Mouse (Mus musculus): Measurements from ENCODE around the gene Syt9. TPM values are rescaled to one million over a fixed set of nuclear protein-coding genes. Genes with fewer than 3 reads are reported as not detected.

Syt9 gene
- polyA plus RNA-seq, 1 experiment, result 0.07 TPM

DNA sequence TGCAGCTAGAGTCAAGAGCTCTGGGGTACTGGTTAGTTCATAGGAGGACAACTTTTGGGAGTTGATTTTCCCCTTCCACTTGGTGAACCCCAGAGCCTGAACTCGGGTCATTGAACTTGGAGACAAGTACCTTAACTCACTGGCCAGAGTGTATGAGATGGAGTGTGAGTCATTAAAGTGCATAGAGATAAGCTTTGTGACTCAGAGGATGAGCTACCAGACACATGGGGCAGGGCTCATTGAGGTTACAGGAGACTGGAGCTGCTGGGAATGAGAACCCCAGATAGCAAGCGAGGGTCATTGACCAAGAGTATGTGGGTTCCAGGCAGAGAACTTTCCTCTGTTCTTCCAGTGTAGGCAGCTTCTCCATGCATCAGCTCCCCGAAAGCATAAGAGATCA lies 137.4 kb downstream of the Syt9 start:
- DNase-seq, result no peak
- H3K4me3 ChIP-seq (ENCODE audit: control insufficient read depth, insufficient read depth, low read length), result no peak overlapping the region
- TF ChIP-seq POLR2A (IDR thresholded peaks at IDR 0.05; ENCODE audit: control insufficient read depth, extremely low read depth, insufficient read depth, low read length, poor library complexity) (no peak), CTCF (IDR thresholded peaks at IDR 0.05; ENCODE audit: borderline replicate concordance, control insufficient read depth, extremely low read depth, insufficient read depth, low read length, poor library complexity) (no peak)
- WGBS, result 88% methylated on average over 3 of the region's 3 CpGs
- H3K4me1 ChIP-seq (replicated peaks; ENCODE audit: control insufficient read depth, insufficient read depth, low read length), result no peaks in the 10 kb centered on the region
- no peaks in the 10 kb centered on the region for H3K27me3 ChIP-seq (ENCODE audit: control insufficient read depth, insufficient read depth, low read length)
- no peaks in the 10 kb centered on the region for H3K36me3 ChIP-seq (ENCODE audit: control insufficient read depth, insufficient read depth, low read length)
- H3K27ac ChIP-seq (ENCODE audit: control insufficient read depth, insufficient read depth, low read length), result no peak overlapping the region

DNA sequence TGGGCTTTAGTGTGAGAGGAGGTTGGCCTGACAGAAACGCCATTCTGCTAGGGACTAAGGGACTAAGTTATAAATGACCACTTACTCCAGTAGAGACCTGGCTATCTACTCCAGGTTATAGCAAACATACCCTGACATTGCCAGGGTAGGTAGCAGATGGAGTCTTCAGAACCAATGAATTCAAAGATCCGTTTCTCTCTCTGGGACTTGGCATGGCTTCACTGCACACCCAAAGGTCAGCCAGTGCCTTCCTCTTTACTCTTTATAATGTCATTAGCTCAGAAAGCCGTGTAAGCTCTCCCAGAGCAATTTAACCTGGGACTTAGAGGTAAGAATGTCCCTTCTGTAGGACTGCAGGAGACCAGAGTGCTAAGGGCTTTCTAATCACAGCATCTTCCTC lies 139.2 kb downstream of the Syt9 start:
- Histone ChIP-seq H3K4me3 (ENCODE audit: control insufficient read depth, insufficient read depth, low read length) (no peak overlapping the region), H3K27me3 (ENCODE audit: control insufficient read depth, insufficient read depth, low read length) (no peaks in the 10 kb centered on the region), H3K36me3 (ENCODE audit: control insufficient read depth, insufficient read depth, low read length) (no peaks in the 10 kb centered on the region), H3K4me1 (replicated peaks; ENCODE audit: control insufficient read depth, insufficient read depth, low read length) (no peaks in the 10 kb centered on the region), H3K27ac (ENCODE audit: control insufficient read depth, insufficient read depth, low read length) (no peak overlapping the region)
- WGBS, result 85% methylated on average over 3 of the region's 3 CpGs
- DNase-seq, result no peak
- TF ChIP-seq CTCF (IDR thresholded peaks at IDR 0.05; ENCODE audit: borderline replicate concordance, control insufficient read depth, extremely low read depth, insufficient read depth, low read length, poor library complexity), result no peak
- TF ChIP-seq POLR2A (IDR thresholded peaks at IDR 0.05; ENCODE audit: control insufficient read depth, extremely low read depth, insufficient read depth, low read length, poor library complexity), result no peak

DNA sequence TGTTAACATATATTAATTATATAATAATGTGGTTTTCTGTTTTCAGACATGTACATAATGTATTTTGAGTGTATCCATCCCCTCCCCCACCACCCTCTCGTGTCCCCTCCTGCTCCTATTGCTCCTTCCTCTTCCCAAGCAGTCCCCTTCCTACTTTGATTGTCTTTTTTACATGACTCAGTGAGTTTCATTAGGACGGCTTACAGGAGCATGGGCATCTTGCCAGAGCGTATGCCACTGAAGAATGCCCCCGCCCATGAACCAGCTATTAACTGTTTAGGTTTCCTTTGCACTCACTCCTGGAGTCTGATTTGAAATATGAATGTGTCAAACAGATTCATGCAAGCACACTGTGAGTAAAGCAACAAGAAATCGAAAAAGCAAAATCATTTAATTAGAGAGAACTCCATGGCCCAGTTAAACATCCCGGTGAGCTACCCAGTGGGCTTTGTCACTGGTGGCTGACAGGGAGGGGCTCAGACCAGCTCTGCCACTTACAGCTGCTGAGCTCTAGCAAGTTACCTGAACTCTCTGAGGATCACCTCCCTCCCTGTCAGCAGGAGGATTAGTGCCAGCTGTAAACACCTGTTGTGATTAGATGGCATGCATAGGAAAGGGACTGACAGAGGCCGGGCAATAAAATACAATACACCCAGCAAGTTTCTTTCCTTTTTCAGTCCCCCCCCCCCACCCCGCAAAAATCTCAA lies 146.3 kb downstream of the Syt9 start:
- no peaks in the 10 kb centered on the region for H3K36me3 ChIP-seq (ENCODE audit: control insufficient read depth, insufficient read depth, low read length)
- H3K4me3 ChIP-seq (ENCODE audit: control insufficient read depth, insufficient read depth, low read length), result no peak overlapping the region
- 47% methylated on average over 8 of the region's 8 CpGs for WGBS
- H3K27ac ChIP-seq (ENCODE audit: control insufficient read depth, insufficient read depth, low read length), result no peak overlapping the region
- no peaks in the 10 kb centered on the region for H3K4me1 ChIP-seq (replicated peaks; ENCODE audit: control insufficient read depth, insufficient read depth, low read length)
- DNase-seq, result no peak
- H3K27me3 ChIP-seq (ENCODE audit: control insufficient read depth, insufficient read depth, low read length), result no peaks in the 10 kb centered on the region
- TF ChIP-seq CTCF (IDR thresholded peaks at IDR 0.05; ENCODE audit: borderline replicate concordance, control insufficient read depth, extremely low read depth, insufficient read depth, low read length, poor library complexity), result no peak
- TF ChIP-seq POLR2A (IDR thresholded peaks at IDR 0.05; ENCODE audit: control insufficient read depth, extremely low read depth, insufficient read depth, low read length, poor library complexity), result no peak

DNA sequence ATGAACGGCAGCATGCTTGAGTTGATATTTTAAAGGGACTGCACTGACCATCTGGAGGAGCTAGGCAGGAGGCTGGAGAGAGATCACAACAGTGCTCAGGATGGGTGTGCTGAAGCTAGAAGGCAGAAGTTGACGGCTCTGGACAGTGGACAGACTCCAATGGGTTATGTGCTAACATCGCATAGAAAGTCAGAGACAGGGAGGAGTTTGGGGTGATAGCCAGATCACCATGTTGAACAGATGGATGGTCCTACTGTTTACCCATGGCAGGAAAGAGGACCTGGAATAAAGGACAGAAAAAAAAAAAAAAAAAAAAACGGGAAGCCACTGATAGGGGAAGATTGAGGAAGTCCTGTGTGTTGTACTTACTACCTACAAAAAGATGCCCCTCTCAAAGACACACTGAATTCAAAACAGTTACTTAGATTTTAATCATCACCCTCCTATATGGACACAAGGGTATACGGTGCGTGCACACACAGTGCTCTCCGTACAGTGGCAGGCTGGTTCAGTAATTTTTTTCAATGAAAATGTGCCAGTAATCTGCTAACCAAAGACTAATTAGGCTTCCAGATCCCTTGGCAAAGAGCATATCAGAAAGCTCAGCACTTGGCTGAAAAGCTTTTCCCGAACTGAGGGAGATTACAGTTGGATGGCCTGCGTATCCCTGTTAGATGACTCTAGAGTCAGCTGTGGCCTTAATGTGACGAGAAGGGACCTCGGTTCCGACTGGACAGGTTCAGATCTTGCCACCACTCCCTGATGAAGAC lies 148.9 kb downstream of the Syt9 start:
- 89% methylated on average over 12 of the region's 12 CpGs for WGBS
- H3K4me3 ChIP-seq (ENCODE audit: control insufficient read depth, insufficient read depth, low read length), result no peak overlapping the region

DNA sequence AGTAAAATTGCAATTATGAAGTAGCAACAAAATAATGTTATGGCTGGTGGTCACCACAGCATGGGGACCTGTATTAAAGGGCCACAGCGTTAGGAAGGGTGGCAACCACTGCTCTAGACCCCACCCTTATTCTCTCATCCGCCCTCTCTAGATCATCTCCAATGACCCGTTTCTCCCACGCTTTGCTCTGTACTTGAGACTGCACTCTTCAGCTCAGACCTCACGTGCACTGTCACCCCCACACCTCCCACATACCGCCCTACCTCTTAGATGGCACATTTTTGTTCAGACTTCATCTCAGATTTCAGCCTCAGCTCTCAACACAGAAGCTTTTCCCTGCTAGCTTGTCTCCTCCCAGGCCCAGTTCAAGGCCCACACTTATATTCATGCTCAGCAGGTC lies 150.9 kb downstream of the Syt9 start:
- no peaks in the 10 kb centered on the region for H3K27me3 ChIP-seq (ENCODE audit: control insufficient read depth, insufficient read depth, low read length)
- TF ChIP-seq CTCF (IDR thresholded peaks at IDR 0.05; ENCODE audit: borderline replicate concordance, control insufficient read depth, extremely low read depth, insufficient read depth, low read length, poor library complexity), result no peak
- TF ChIP-seq POLR2A (IDR thresholded peaks at IDR 0.05; ENCODE audit: control insufficient read depth, extremely low read depth, insufficient read depth, low read length, poor library complexity), result no peak
- no peak for DNase-seq

More for the DNA sequence above, 148.9 kb downstream of the Syt9 start:
- H3K27ac ChIP-seq (ENCODE audit: control insufficient read depth, insufficient read depth, low read length), result no peak overlapping the region
- H3K4me1 ChIP-seq (replicated peaks; ENCODE audit: control insufficient read depth, insufficient read depth, low read length), result no peaks in the 10 kb centered on the region
- TF ChIP-seq POLR2A (IDR thresholded peaks at IDR 0.05; ENCODE audit: control insufficient read depth, extremely low read depth, insufficient read depth, low read length, poor library complexity), result no peak
- no peak for TF ChIP-seq CTCF (IDR thresholded peaks at IDR 0.05; ENCODE audit: borderline replicate concordance, control insufficient read depth, extremely low read depth, insufficient read depth, low read length, poor library complexity)
- H3K36me3 ChIP-seq (ENCODE audit: control insufficient read depth, insufficient read depth, low read length), result no peaks in the 10 kb centered on the region
- DNase-seq, result no peak
- no peaks in the 10 kb centered on the region for H3K27me3 ChIP-seq (ENCODE audit: control insufficient read depth, insufficient read depth, low read length)

DNA sequence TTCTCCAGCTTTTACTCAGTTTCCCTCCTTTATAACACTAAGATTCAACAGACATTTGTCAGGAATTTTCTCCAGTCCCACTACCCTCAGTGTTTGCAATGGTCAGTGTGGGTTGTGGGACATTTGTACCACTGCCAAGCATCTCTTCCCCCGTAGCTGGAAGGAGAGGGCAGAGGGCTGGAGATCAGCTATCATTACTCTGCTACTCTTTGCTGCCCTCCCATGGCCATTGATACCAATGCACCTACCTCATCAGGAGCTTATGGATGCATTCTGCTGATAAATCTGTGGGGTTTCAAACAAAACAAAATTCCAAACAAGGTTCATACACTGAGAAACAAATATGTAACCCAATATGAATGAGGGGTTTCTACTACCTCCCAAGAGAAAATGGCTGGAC lies 155.8 kb downstream of the Syt9 start:
- WGBS, result 10% methylated on average over 1 of the region's 1 CpGs
- TF ChIP-seq CTCF (IDR thresholded peaks at IDR 0.05; ENCODE audit: borderline replicate concordance, control insufficient read depth, extremely low read depth, insufficient read depth, low read length, poor library complexity), result no peak
- peak; percentile 3 for DNase-seq
- Histone ChIP-seq H3K27ac (ENCODE audit: control insufficient read depth, insufficient read depth, low read length) (no peak overlapping the region), H3K4me3 (ENCODE audit: control insufficient read depth, insufficient read depth, low read length) (no peak overlapping the region), H3K36me3 (ENCODE audit: control insufficient read depth, insufficient read depth, low read length) (no peaks in the 10 kb centered on the region), H3K27me3 (ENCODE audit: control insufficient read depth, insufficient read depth, low read length) (no peaks in the 10 kb centered on the region), H3K4me1 (replicated peaks; ENCODE audit: control insufficient read depth, insufficient read depth, low read length) (no peaks in the 10 kb centered on the region)

More for the DNA sequence above, 150.9 kb downstream of the Syt9 start:
- 92% methylated on average over 6 of the region's 6 CpGs for WGBS
- Histone ChIP-seq H3K4me1 (replicated peaks; ENCODE audit: control insufficient read depth, insufficient read depth, low read length) (no peaks in the 10 kb centered on the region), H3K4me3 (ENCODE audit: control insufficient read depth, insufficient read depth, low read length) (no peak overlapping the region), H3K36me3 (ENCODE audit: control insufficient read depth, insufficient read depth, low read length) (no peaks in the 10 kb centered on the region), H3K27ac (ENCODE audit: control insufficient read depth, insufficient read depth, low read length) (no peak overlapping the region)
